Mouse (Mus musculus) midbrain, embryonic 12.5 days (tissue): ENCODE measurements around the gene Traf3ip3. TPM values are rescaled to one million over a fixed set of nuclear protein-coding genes. Genes with fewer than 3 reads are reported as not detected.

Source experiments
- ATAC-seq: fragments of 200-750 bp; cut with Nextera tagmentation; 2 replicates; pipeline ENCODE4 v1.8.0; 2017; ENCODE audit warnings: low read depth, moderate TSS enrichment, moderate library complexity; ENCODE audit not compliant: low FRiP score
- H3K27ac ChIP-seq: fragments of 300-500 bp; sonication (generic); replicated peaks from 2 replicates; pipeline ENCODE4 v1.5.1; 2016; ENCODE audit warnings: mild to moderate bottlenecking
- H3K27me3 ChIP-seq: fragments of 300-500 bp; sonication (generic); 2 replicates; pipeline ENCODE4 v1.6.1; 2016; ENCODE audit warnings: mild to moderate bottlenecking
- H3K36me3 ChIP-seq: fragments of 300-500 bp; sonication (generic); 2 replicates; pipeline ENCODE4 v1.6.1; 2016
- H3K4me1 ChIP-seq: fragments of 300-500 bp; sonication (generic); 2 replicates; pipeline ENCODE4 v1.6.1; 2016
- H3K4me2 ChIP-seq: fragments of 300-500 bp; sonication (generic); replicated peaks from 2 replicates; pipeline ENCODE4 v1.6.1; 2016; ENCODE audit warnings: mild to moderate bottlenecking, moderate library complexity
- H3K4me3 ChIP-seq: fragments of 300-500 bp; sonication (generic); 2 replicates; pipeline ENCODE4 v1.5.1; 2016; ENCODE audit warnings: mild to moderate bottlenecking
- H3K9ac ChIP-seq: fragments of 300-500 bp; sonication (generic); replicated peaks from 2 replicates; pipeline ENCODE4 v1.6.1; 2016; ENCODE audit warnings: mild to moderate bottlenecking, moderate library complexity
- H3K9me3 ChIP-seq: fragments of 300-500 bp; sonication (generic); 2 replicates; pipeline ENCODE4 v1.6.1; 2016; ENCODE audit warnings: mild to moderate bottlenecking
- WGBS: fragments of 180-500 bp; shearing (Covaris S2); methylation state at CpG from one replicate; pipeline ENCODE4 v1.1.7; 2016; 5-methylcytosine and 5-hydroxymethylcytosine counted together
- polyA plus RNA-seq: library from polyadenylated mRNA; unstranded; fragments of >200 nt; fragmentation: Nextera tagmentation; extraction: Ambion mirVana; gene quantifications from 2 replicates; pipeline ENCODE4 v1.2.1, GENCODE M21; 2016

Gene Traf3ip3
- polyA plus RNA-seq, 1 experiment from 2014 or later, result 2.1 TPM

- Histone ChIP-seq H3K9ac (no peak overlapping the region), H3K9me3 (no peaks in the 10 kb centered on the region), H3K36me3 (no peaks in the 10 kb centered on the region), H3K4me1 (peaks cover 20% of the 10 kb centered on the region), H3K4me3 (no peak overlapping the region), H3K27me3 (peaks cover 47% of the 10 kb centered on the region), H3K4me2 (no peak overlapping the region), H3K27ac (no peak overlapping the region)
- no peak for ATAC-seq
- 80% methylated on average over 15 of the region's 15 CpGs for WGBS
Measured at GRCm38 (mm10) chr1:193156316-193157110, 45.0 kb downstream of the Traf3ip3 start.

- Histone ChIP-seq H3K9ac (no peak overlapping the region), H3K4me1 (peaks cover 11% of the 10 kb centered on the region), H3K27ac (no peak overlapping the region), H3K9me3 (no peaks in the 10 kb centered on the region), H3K4me2 (peak overlapping the region; percentile 35; the same call in 1 of the 2 replicates), H3K4me3 (peak overlapping the region; percentile 12; the same call in 1 of the 2 replicates), H3K27me3 (peaks cover 58% of the 10 kb centered on the region), H3K36me3 (no peaks in the 10 kb centered on the region)
- WGBS, result 27% methylated on average over 16 of the region's 16 CpGs
- ATAC-seq, result no peak
Measured at GRCm38 (mm10) chr1:193153561-193153960, 47.9 kb downstream of the Traf3ip3 start.

- Histone ChIP-seq H3K27me3 (peaks cover 58% of the 10 kb centered on the region), H3K27ac (no peak within 1 kb of the TSS), H3K9me3 (no peaks in the 10 kb centered on the region), H3K36me3 (no peaks in the 10 kb centered on the region), H3K4me1 (peaks cover 11% of the 10 kb centered on the region), H3K9ac (no peak within 1 kb of the TSS; the same call in 1 of the 2 replicates), H3K4me3 (peak within 1 kb of the TSS; percentile 12), H3K4me2 (peak within 1 kb of the TSS; percentile 35)
- peak; percentile 76 for ATAC-seq
- WGBS, result 2% methylated on average over 30 of the region's 30 CpGs
Measured at GRCm38 (mm10) chr1:193152872-193153271, 48.6 kb downstream of the Traf3ip3 start, which contains the start of gene Irf6. Gene Irf6 (plus strand): TSS chr1:193153111.

- no peaks in the 10 kb centered on the region for H3K36me3 ChIP-seq
- no peak overlapping the region for H3K4me3 ChIP-seq
- ATAC-seq, result no peak
- no peak overlapping the region for H3K27ac ChIP-seq
- no peak overlapping the region for H3K4me2 ChIP-seq
- H3K9me3 ChIP-seq, result no peaks in the 10 kb centered on the region
- no peak overlapping the region for H3K9ac ChIP-seq
- peaks cover 11% of the 10 kb centered on the region for H3K4me1 ChIP-seq
- WGBS, result 47% methylated on average over 7 of the region's 7 CpGs
- H3K27me3 ChIP-seq, result peaks cover 55% of the 10 kb centered on the region
Measured at GRCm38 (mm10) chr1:193151134-193151533, 50.4 kb downstream of the Traf3ip3 start.

GRCm38 (mm10) chr1:193149231-193149630, 52.3 kb downstream of the Traf3ip3 start:
- Histone ChIP-seq H3K9me3 (no peaks in the 10 kb centered on the region), H3K36me3 (no peaks in the 10 kb centered on the region), H3K4me2 (no peak overlapping the region), H3K27ac (no peak overlapping the region), H3K9ac (no peak overlapping the region), H3K4me3 (no peak overlapping the region), H3K27me3 (peaks cover 38% of the 10 kb centered on the region), H3K4me1 (peaks cover 11% of the 10 kb centered on the region)
- WGBS, result 73% methylated on average over 3 of the region's 3 CpGs
- ATAC-seq, result no peak

GRCm38 (mm10) chr1:193146416-193146815, 55.1 kb downstream of the Traf3ip3 start:
- no peak for ATAC-seq
- WGBS, result 81% methylated on average over 1 of the region's 1 CpGs
- H3K36me3 ChIP-seq, result no peaks in the 10 kb centered on the region
- peaks cover 10% of the 10 kb centered on the region for H3K27me3 ChIP-seq
- H3K4me1 ChIP-seq, result no peaks in the 10 kb centered on the region; the same call in 1 of the 2 replicates
- no peak overlapping the region for H3K4me3 ChIP-seq
- no peak overlapping the region for H3K9ac ChIP-seq
- no peak overlapping the region for H3K4me2 ChIP-seq
- H3K27ac ChIP-seq, result no peak overlapping the region
- no peaks in the 10 kb centered on the region for H3K9me3 ChIP-seq

- Histone ChIP-seq H3K4me2 (no peak overlapping the region), H3K9me3 (no peaks in the 10 kb centered on the region), H3K36me3 (no peaks in the 10 kb centered on the region), H3K9ac (no peak overlapping the region), H3K4me1 (no peaks in the 10 kb centered on the region; the same call in 1 of the 2 replicates), H3K4me3 (no peak overlapping the region), H3K27me3 (0 out of 2 replicates have a peak, but pooled peaks cover 3% of the 10 kb centered on the region), H3K27ac (no peak overlapping the region)
- 77% methylated on average over 4 of the region's 4 CpGs for WGBS
- ATAC-seq, result no peak
Measured at GRCm38 (mm10) chr1:193145101-193145500, 56.4 kb downstream of the Traf3ip3 start.

- no peak overlapping the region for H3K4me3 ChIP-seq
- WGBS, result 90% methylated on average over 6 of the region's 6 CpGs
- H3K9ac ChIP-seq, result no peak overlapping the region
- H3K9me3 ChIP-seq, result no peaks in the 10 kb centered on the region
- no peak overlapping the region for H3K27ac ChIP-seq
- no peak overlapping the region for H3K4me2 ChIP-seq
- 0 out of 2 replicates have a peak, but pooled peaks cover 2% of the 10 kb centered on the region for H3K27me3 ChIP-seq
- H3K4me1 ChIP-seq, result no peaks in the 10 kb centered on the region; the same call in 1 of the 2 replicates
- no peaks in the 10 kb centered on the region for H3K36me3 ChIP-seq
- no peak for ATAC-seq
Measured at GRCm38 (mm10) chr1:193144516-193144915, 57.0 kb downstream of the Traf3ip3 start.

- Histone ChIP-seq H3K27me3 (peaks cover 4% of the 10 kb centered on the region; the same call in 1 of the 2 replicates), H3K27ac (no peak overlapping the region), H3K4me1 (no peaks in the 10 kb centered on the region; the same call in 1 of the 2 replicates), H3K36me3 (no peaks in the 10 kb centered on the region), H3K9me3 (no peaks in the 10 kb centered on the region), H3K4me2 (no peak overlapping the region), H3K9ac (no peak overlapping the region), H3K4me3 (no peak overlapping the region)
- WGBS, result 87% methylated on average over 8 of the region's 8 CpGs
- ATAC-seq, result no peak
Measured at GRCm38 (mm10) chr1:193142517-193143062, 58.9 kb downstream of the Traf3ip3 start.

GRCm38 (mm10) chr1:193141118-193141517, 60.4 kb downstream of the Traf3ip3 start:
- H3K27me3 ChIP-seq, result peaks cover 4% of the 10 kb centered on the region
- WGBS, result 75% methylated on average over 7 of the region's 7 CpGs
- H3K27ac ChIP-seq, result no peak overlapping the region
- H3K4me1 ChIP-seq, result no peaks in the 10 kb centered on the region
- no peak overlapping the region for H3K4me2 ChIP-seq
- no peak overlapping the region for H3K4me3 ChIP-seq
- ATAC-seq, result no peak
- no peak overlapping the region for H3K9ac ChIP-seq
- no peaks in the 10 kb centered on the region for H3K9me3 ChIP-seq
- no peaks in the 10 kb centered on the region for H3K36me3 ChIP-seq

- WGBS, result 60% methylated on average over 3 of the region's 3 CpGs
- H3K27ac ChIP-seq, result no peak overlapping the region
- no peaks in the 10 kb centered on the region for H3K36me3 ChIP-seq
- no peaks in the 10 kb centered on the region for H3K4me1 ChIP-seq
- ATAC-seq, result no peak
- H3K27me3 ChIP-seq, result peaks cover 4% of the 10 kb centered on the region
- no peak overlapping the region for H3K4me2 ChIP-seq
- no peak overlapping the region for H3K9ac ChIP-seq
- H3K4me3 ChIP-seq, result no peak overlapping the region
- no peaks in the 10 kb centered on the region for H3K9me3 ChIP-seq
Measured at GRCm38 (mm10) chr1:193138669-193139068, 62.8 kb downstream of the Traf3ip3 start.

GRCm38 (mm10) chr1:193138087-193138486, 63.4 kb downstream of the Traf3ip3 start:
- peaks cover 4% of the 10 kb centered on the region for H3K27me3 ChIP-seq
- no peak overlapping the region for H3K4me2 ChIP-seq
- no peaks in the 10 kb centered on the region for H3K36me3 ChIP-seq
- H3K4me1 ChIP-seq, result no peaks in the 10 kb centered on the region
- no peak for ATAC-seq
- 57% methylated on average over 7 of the region's 7 CpGs for WGBS
- H3K9ac ChIP-seq, result no peak overlapping the region
- H3K4me3 ChIP-seq, result no peak overlapping the region
- H3K9me3 ChIP-seq, result no peaks in the 10 kb centered on the region
- no peak overlapping the region for H3K27ac ChIP-seq
